Mouse (Mus musculus): ENCODE data around the gene Eps15.
A peak's percentile ranks its signal among the peaks of the same experiment; 100 is the strongest.

Gene Eps15

GRCm38 (mm10) chr4:109423438-109423837 lies 143.4 kb downstream of the Eps15 start:
- no peak for ATAC-seq (ENCODE audit: insufficient number of reproducible peaks, low FRiP score, low TSS enrichment)

DNA sequence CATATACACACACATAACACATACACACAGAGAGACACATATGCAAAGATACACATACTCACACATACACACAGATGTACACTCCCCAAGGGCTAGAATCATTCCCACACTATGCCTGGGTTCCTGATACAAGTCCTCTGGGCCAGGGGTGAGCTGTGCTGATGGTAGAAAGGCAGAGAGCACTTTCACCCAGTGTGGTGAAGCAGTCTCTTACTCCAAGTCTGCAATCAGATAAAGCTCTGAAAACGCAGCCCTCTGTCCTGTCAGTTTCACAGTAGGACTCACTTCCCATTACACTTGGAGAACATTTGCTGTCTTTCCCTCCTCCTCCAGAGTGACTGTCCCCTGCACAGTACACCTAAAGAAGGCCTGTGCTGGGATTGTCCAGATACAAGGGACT lies 147.0 kb downstream of the Eps15 start:
- no peak for ATAC-seq (ENCODE audit: insufficient number of reproducible peaks, low FRiP score, low TSS enrichment)

GRCm38 (mm10) chr4:109430250-109430649 lies 150.2 kb downstream of the Eps15 start:
- no peak for ATAC-seq (ENCODE audit: insufficient number of reproducible peaks, low FRiP score, low TSS enrichment)

- ATAC-seq (ENCODE audit: insufficient number of reproducible peaks, low FRiP score, low TSS enrichment), result peak; percentile 45; the same call in 1 of the 2 replicates
These were observed 150.8 kb downstream of the Eps15 start for GRCm38 (mm10) chr4:109430854-109431253.

GRCm38 (mm10) chr4:109432668-109433375 lies 152.8 kb downstream of the Eps15 start:
- ATAC-seq (ENCODE audit: insufficient number of reproducible peaks, low FRiP score, low TSS enrichment), result no peak

DNA sequence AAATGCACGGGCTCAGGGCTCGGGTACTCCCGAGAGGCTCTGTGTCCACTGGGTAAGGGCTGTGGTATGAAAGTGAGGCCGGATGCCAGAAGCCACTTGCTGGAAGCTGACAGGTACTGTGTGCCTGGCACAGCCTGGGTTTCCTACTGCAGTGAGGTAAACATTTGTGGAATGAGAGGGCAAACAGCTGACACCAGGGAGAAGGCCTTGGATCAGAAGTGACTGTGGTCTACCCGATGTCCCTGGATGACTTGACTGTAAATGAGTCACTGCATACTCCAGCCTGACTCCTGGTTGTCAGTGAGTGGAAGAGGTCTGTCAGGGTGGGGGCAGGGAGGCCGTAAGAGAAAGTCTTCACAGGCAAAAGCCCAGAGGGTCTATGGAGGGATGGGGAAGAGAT lies 153.6 kb downstream of the Eps15 start:
- ATAC-seq (ENCODE audit: insufficient number of reproducible peaks, low FRiP score, low TSS enrichment), result peak; percentile 22; the same call in 1 of the 2 replicates

GRCm38 (mm10) chr4:109434256-109434655 lies 154.2 kb downstream of the Eps15 start:
- ATAC-seq (ENCODE audit: insufficient number of reproducible peaks, low FRiP score, low TSS enrichment), result no peak

Measured in cerebellum, adult (tissue).